Mouse (Mus musculus) E14TG2a.4 (cell line): ENCODE results near the gene Nudt16l1.

Source experiments
- H3K27me3 ChIP-seq: 2 replicates; pipeline ENCODE4 v1.6.1; 2014; ENCODE audit warnings: low read length, control low read depth; ENCODE audit not compliant: insufficient read depth
- H3K36me3 ChIP-seq: 2 replicates; pipeline ENCODE4 v1.6.1; 2014; ENCODE audit warnings: low read length, control low read depth; ENCODE audit not compliant: insufficient read depth
- H3K4me1 ChIP-seq: replicated peaks from 2 replicates; pipeline ENCODE4 v1.6.1; 2014; ENCODE audit warnings: low read depth, low read length, control low read depth
- H3K4me3 ChIP-seq: replicated peaks from 2 replicates; pipeline ENCODE4 v1.5.1; 2014; ENCODE audit warnings: mild to moderate bottlenecking, low read length
- H3K9me3 ChIP-seq: 2 replicates; pipeline ENCODE4 v1.6.1; 2014; ENCODE audit warnings: low read length, control low read depth
- CTCF ChIP-seq: conservative IDR thresholded peaks from 2 replicates; pipeline ENCODE4 v1.5.1; 2014; ENCODE audit warnings: low read length
- NANOG ChIP-seq: IDR thresholded peaks from 2 replicates; pipeline ENCODE4 v1.6.1; 2014; ENCODE audit warnings: borderline replicate concordance, low read length, mixed read lengths
- POU5F1 ChIP-seq: IDR thresholded peaks from 2 replicates; pipeline ENCODE4 v1.6.1; 2014; ENCODE audit warnings: low read length, borderline replicate concordance

Gene Nudt16l1

GRCm38 (mm10) chr16:4940311-4940850 is 1.8 kb downstream of the Nudt16l1 start:
- H3K9me3 ChIP-seq, result no peaks in the 10 kb centered on the region
- peaks cover 34% of the 10 kb centered on the region for H3K4me1 ChIP-seq
- TF ChIP-seq POU5F1, result no peak
- no peak for TF ChIP-seq NANOG
- TF ChIP-seq CTCF, result no peak
- peaks cover 82% of the 10 kb centered on the region for H3K36me3 ChIP-seq
- H3K4me3 ChIP-seq, result peak overlapping the region; percentile 99
- no peaks in the 10 kb centered on the region for H3K27me3 ChIP-seq

GRCm38 (mm10) chr16:4941016-4941415 is 2.5 kb downstream of the Nudt16l1 start:
- peaks cover 84% of the 10 kb centered on the region for H3K36me3 ChIP-seq
- no peak for TF ChIP-seq NANOG
- no peak for TF ChIP-seq POU5F1
- TF ChIP-seq CTCF, result no peak
- no peak overlapping the region for H3K4me3 ChIP-seq
- no peaks in the 10 kb centered on the region for H3K27me3 ChIP-seq
- no peaks in the 10 kb centered on the region for H3K9me3 ChIP-seq
- H3K4me1 ChIP-seq, result peaks cover 35% of the 10 kb centered on the region

GRCm38 (mm10) chr16:4942868-4943267 is 4.3 kb downstream of the Nudt16l1 start:
- H3K9me3 ChIP-seq, result no peaks in the 10 kb centered on the region
- peaks cover 84% of the 10 kb centered on the region for H3K36me3 ChIP-seq
- no peaks in the 10 kb centered on the region for H3K27me3 ChIP-seq
- peaks cover 35% of the 10 kb centered on the region for H3K4me1 ChIP-seq
- TF ChIP-seq CTCF, result no peak
- H3K4me3 ChIP-seq, result no peak overlapping the region

GRCm38 (mm10) chr16:4943431-4943830 is 4.9 kb downstream of the Nudt16l1 start:
- H3K9me3 ChIP-seq, result no peaks in the 10 kb centered on the region
- TF ChIP-seq CTCF (no peak), NANOG (no peak), POU5F1 (no peak)
- peaks cover 32% of the 10 kb centered on the region for H3K4me1 ChIP-seq
- no peaks in the 10 kb centered on the region for H3K27me3 ChIP-seq
- peaks cover 87% of the 10 kb centered on the region for H3K36me3 ChIP-seq
- no peak overlapping the region for H3K4me3 ChIP-seq

- H3K4me3 ChIP-seq, result no peak overlapping the region
- peaks cover 92% of the 10 kb centered on the region for H3K36me3 ChIP-seq
- H3K4me1 ChIP-seq, result peaks cover 19% of the 10 kb centered on the region
- no peaks in the 10 kb centered on the region for H3K9me3 ChIP-seq
- TF ChIP-seq CTCF (no peak), POU5F1 (no peak), NANOG (no peak)
- no peaks in the 10 kb centered on the region for H3K27me3 ChIP-seq
Observed at GRCm38 (mm10) chr16:4945415-4945814, 6.9 kb downstream of the Nudt16l1 start.

GRCm38 (mm10) chr16:4946155-4946554 is 7.6 kb downstream of the Nudt16l1 start:
- Histone ChIP-seq H3K27me3 (no peaks in the 10 kb centered on the region), H3K4me3 (no peak overlapping the region), H3K36me3 (peaks cover 90% of the 10 kb centered on the region), H3K4me1 (peaks cover 12% of the 10 kb centered on the region), H3K9me3 (no peaks in the 10 kb centered on the region)
- TF ChIP-seq POU5F1 (no peak), NANOG (no peak), CTCF (no peak)

- H3K4me1 ChIP-seq, result peaks cover 7% of the 10 kb centered on the region; the same call in 1 of the 2 replicates
Observed at GRCm38 (mm10) chr16:4947378-4947777, 8.8 kb downstream of the Nudt16l1 start.

GRCm38 (mm10) chr16:4956609-4957008 is 18.0 kb downstream of the Nudt16l1 start:
- no peaks in the 10 kb centered on the region for H3K4me1 ChIP-seq
- no peak overlapping the region for H3K4me3 ChIP-seq
- no peaks in the 10 kb centered on the region for H3K9me3 ChIP-seq
- H3K36me3 ChIP-seq, result peaks cover 82% of the 10 kb centered on the region
- no peak for TF ChIP-seq CTCF
- no peak for TF ChIP-seq POU5F1
- no peak for TF ChIP-seq NANOG
- no peaks in the 10 kb centered on the region for H3K27me3 ChIP-seq

More at GRCm38 (mm10) chr16:4947378-4947777, 8.8 kb downstream of the Nudt16l1 start:
- Histone ChIP-seq H3K36me3 (peaks cover 90% of the 10 kb centered on the region), H3K4me3 (no peak overlapping the region), H3K9me3 (no peaks in the 10 kb centered on the region), H3K27me3 (no peaks in the 10 kb centered on the region)
- TF ChIP-seq POU5F1 (no peak), CTCF (no peak), NANOG (no peak)

GRCm38 (mm10) chr16:4957446-4957845 is 18.9 kb downstream of the Nudt16l1 start:
- no peak for TF ChIP-seq CTCF
- TF ChIP-seq POU5F1, result no peak
- TF ChIP-seq NANOG, result no peak
- Histone ChIP-seq H3K36me3 (peaks cover 74% of the 10 kb centered on the region), H3K4me3 (no peak overlapping the region), H3K9me3 (no peaks in the 10 kb centered on the region), H3K27me3 (no peaks in the 10 kb centered on the region), H3K4me1 (peaks cover 8% of the 10 kb centered on the region)
